Mouse (Mus musculus) cerebellum, adult 18-20 months (tissue): ENCODE measurements around the gene Tbata.

Experiments used
- DNase-seq, 2 experiments: peaks; one replicate each; pipeline ENCODE4 v3.0.0; 2021

The Tbata gene

DNA sequence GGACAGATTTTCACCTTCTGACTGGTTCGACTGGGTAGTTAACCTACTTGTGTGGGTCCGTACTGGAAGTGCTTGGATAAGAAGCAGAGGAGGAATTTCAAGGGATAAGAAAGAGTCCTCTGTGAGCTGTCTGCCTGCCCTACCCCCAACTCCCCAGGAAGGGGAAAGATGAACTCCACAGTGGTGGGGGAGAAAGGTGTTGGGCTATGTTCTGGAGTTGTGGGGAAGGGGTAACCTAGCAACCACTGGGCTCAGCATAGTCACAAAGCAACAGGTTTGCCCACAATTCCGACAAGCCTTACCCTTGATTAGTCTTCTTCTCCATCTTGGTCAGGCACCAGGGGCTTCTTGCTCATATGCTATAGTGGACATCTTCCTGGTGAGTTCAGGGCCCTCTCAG lies at the start of gene Tbata:
Gene Tbata, plus strand, starts transcription at position 301 of the 400 bp plus-strand sequence.
- no peak for DNase-seq

DNA sequence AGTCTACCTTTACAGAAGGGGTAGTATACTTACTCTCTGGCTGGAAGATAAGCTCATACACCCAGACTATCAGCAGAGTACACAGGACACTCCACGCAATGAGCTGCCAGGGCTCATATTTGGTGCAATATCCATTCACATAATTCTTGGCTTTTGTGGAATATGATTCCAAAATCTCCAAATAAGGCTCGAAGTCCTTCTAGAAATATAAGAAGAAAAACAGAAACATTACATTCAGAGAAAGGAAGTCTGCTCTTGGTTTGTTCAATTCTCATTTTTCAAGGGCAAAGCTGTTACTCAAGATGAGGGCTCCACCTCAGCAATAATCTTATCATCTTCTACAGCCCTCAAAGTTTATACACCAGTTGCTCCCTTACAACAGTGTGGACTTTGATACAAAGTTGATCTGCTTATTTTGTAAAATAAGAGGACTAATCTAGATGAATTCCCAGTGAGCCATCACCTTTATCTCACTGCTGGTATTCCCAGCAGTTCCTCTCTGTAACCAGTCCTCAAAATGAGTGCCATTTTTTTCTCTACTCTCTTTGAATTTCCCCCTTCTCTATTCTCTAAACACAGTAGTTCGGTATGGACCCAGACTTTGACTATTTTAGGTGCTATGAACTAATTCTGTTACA lies 48.4 kb upstream of the Tbata start:
- no peak for DNase-seq

DNA sequence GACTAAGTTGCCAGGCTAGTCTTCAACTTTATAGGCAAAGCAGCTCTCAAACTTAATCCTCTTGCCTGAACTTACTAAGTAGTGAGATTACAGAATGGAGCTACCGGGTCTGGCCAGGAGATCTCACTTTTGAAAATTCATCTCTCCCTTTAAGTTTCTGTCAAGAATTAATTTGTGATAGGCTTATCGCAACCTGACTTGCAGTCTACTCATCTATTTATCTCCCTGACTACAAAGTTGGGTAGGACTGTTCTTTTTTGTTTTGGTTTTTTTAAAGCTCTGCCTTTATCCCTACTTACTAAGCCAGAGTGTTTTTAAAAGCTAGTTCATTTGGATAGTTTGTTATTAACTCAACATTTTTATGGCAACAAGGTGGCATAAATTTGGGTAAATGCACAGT lies 47.3 kb upstream of the Tbata start:
- DNase-seq: no peak

DNA sequence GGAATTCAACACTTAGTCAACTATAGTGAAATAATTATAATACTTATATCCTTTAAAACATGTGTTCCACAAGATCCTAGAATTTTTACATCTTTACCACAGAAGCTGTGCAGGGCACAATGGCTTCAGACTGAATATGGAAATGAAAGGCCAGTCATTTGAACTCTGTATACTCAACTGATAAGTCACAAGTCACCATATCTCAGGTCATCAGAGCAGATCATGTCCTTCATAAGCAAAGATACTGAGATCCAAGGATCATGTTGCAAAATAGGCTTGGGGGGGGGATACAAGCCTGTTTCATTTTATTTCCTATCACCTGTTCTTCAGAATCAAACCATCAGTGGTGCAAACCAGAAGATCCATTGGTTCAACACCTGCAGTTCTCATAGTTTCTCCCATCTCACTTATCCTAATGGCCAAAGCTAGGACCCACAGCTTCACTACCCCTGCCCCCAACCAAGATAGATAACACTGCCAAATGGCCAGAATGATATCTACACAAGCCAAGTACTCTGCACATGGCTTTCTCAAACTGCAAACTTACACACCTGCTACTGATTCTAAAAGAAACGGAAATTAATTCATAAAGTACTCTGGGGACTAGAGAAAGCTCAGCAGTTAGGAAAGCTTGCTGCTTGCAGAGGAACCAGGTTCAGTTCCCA lies 42.9 kb upstream of the Tbata start:
- no peak for DNase-seq

DNA sequence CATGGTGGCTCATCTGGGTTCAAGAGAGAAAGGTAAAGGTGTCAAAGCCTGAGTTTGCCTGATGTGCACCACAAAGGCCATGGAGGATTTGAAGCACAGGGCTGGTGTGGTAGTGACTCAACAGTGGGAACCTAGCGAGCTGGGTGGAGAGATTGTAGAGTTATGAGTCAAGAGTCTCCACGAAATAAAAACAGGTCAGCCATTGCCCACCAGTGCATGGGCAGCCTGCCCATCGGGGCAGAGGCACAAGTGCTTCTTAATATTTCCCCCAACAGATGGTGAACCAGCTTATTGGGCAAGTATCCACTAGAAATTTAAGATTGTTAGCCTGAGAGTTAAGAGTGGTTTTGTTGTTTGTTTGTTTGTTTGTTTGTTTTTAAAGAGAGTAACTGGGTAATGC lies 40.8 kb upstream of the Tbata start:
- DNase-seq: peak; percentile 20 to 46

DNA sequence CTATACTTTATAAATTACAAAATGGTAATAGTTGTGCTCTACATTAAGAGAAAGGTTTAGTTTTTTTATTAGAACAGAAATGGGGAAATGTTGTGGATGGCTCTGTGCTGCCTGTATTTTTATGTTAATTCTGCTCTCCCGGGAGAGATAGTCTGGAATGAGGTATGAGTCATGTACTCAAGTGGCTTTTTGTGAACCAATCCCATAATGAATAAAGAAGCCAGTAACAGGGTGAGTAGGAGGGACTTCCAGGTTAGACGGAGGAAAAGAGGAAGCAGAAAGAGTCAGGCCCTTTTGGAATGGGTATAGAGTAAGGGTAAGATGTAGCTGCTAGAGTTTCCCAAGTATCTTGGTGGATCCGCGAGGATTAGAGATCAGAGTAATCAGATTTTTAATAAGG lies 37.7 kb upstream of the Tbata start:
- DNase-seq: no peak

DNA sequence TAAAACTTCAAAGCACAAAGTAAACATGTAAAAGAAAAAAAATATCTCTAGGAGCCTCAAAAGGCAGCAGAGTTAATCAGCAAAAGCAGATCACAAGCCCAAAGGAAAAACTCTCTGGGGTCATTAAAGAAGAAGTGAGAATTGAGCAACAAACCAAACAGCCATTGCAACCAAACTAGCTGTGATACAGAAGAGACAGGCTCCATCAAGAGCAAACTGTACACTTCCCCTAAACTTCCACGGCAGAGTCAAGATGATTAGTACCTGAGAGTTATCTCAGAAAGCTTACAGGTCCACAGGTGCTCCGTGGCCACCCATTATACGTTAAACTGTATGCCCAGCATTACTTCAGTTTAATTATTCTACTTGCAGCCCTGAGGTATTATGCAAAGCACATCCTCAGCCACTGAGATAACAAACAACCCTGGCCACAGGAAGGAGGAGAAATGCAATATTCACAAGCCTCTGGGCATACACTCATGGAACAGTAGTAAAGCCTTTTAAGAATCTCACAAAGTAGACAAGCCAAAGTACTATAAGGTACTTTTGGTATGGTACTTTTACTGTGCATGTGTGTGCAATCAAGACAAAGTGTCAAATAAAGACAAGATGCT lies 36.4 kb upstream of the Tbata start:
- DNase-seq: no peak

DNA sequence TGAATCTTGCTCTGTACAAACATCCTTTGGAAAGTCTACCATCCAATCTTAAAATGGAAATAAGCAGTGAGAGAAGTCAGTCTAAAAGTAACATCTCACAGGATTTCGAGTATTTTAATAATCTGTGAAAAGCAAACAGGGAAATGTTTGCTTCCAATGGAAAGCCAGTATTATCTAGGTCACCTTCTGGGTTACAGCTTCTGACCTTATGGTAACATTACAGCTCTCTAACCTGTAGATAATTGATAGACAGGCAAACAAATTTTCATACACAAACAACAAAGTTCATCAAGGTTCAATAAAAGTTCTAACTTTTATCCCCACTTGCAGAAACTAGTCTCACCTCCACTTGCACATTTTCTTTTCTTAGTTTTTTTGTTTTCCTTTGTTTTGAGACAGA lies 34.2 kb upstream of the Tbata start:
- DNase-seq: no peak

DNA sequence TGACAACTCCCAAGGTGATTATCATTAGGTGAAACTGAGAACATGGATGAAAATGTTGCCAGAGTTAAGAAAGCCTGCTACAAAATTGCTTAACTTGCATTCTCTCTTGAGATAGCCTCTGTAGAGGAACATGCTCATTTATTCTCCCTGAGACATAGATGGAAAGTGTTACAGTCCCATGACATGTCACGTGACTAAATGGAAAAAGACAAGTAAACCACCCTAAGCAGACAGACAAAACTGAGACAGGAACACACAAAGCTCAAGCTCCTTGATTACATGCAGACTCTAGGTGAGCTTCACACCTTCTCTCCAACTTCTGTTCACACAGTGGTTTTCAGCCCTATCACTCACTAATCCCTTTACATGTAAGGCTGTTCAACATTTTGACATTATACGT lies 28.4 kb upstream of the Tbata start:
- no peak for DNase-seq

DNA sequence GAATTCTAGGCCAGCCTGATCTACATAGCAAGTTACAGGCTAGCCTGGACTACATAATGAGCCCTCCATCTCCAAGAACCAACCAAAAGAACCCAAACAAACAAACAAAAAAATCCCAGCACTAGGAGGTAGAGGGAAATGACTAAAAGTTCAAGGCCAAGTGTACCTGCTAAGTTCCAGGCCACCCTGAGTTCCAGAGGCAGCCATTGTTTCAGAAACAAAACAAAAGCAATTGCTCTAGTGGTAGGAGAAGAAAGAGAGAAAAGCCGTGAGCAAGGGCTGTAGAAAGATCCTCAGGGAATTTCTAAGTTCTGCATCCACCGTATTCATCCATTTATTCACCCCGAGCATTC lies 26.0 kb upstream of the Tbata start:
- no peak for DNase-seq

DNA sequence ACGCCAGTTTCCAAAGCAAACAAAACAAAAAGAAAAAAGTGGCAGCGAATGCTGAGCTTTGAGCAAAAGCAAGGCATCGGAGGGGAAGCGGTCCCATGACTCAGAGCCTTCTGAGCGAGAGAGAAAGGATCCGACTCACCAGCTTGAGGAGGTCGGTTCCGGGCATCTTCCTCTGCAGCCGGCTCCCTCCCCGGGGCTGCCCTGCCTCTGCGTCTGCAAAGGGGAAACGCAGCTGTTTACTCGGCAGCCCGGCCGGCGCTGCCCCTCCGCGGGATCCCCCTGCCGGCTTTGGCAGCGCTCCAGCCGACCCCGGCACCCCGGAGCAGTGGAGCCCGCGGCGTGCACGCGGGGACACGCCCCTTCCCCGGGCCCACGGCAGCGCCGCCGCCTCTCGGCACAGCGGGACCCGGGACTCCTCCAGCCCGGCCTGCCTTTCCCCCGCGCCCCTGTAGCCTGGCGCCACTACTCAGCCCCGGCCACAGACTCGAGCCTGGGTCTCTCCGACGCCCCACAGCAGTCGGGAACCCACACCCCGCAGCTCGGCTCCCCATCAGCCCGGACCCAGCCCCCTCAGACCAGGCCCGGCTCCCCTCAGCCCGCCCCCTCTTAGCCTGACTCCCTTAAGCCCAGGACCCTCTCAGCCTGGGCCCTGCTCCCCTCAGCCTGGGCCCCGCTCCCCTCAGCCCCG lies 25.5 kb upstream of the Tbata start:
- DNase-seq: peak; percentile 44 to 60

DNA sequence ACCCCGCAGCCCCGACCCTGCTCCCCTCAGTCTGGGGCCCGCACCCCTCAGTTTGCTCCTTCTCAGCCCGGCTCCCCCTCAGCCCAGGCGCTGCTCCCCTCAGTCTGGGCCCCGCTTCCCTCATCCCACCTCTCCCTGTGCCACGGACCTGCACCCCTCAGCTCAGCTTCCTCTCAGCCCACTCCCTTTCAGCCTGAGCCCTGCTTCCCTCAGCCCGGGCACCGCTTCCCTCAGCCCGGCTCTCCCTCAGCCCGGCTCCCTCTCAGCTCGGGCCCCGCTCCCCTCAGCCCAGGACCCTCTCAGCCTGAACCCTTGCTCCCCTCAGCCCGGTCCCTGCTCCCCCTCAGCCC lies 25.0 kb upstream of the Tbata start:
- peak in 1 of 2 experiments; percentile 25 for DNase-seq

DNA sequence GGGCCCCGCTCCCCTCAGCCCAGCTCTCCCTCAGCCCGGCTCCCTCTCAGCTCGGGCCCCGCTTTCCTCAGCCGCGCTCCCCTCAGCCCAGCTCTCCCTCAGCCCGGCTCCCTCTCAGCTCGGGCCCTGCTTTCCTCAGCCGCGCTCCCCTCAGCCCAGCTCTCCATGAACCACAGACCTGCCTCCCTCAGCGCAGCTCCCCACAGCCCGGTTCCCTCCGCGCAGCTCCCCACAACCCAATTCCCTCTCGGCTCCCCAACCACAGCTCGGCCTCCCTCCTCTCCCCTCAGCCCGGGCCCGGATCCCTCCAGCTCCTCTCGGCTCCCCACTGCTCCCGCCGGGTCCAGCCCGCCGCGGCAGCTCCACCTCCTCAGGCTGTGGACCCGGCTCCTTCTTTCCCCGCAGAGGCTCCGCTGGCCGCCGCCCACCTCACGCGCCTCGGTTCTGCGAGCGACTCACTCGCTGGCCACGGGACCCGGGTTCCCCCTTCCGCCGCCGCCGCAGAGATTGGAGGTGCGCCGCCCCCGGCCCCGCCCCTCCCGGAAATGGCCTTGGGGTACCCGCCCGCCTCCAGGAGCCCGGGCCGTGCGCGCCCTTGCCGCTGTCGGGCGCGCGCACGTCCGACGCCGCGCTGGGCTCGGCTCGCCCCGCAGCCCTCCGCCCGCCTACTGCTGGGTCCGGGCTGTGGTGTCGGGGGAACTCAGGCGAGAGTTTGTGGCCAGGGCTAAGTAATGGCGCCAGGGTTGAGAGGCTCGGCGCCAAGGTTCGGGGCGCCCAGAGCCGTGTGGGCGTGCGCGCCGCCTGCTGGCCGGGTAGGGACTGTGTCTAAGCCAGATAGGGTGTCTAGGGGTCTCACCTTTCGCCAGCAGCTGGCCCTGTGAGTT lies 24.4 kb upstream of the Tbata start, which contains the start of gene Sgpl1:
Gene Sgpl1, minus strand, starts transcription at position 547 of the 884 bp plus-strand sequence.
- DNase-seq: peak; percentile 84 to 88

DNA sequence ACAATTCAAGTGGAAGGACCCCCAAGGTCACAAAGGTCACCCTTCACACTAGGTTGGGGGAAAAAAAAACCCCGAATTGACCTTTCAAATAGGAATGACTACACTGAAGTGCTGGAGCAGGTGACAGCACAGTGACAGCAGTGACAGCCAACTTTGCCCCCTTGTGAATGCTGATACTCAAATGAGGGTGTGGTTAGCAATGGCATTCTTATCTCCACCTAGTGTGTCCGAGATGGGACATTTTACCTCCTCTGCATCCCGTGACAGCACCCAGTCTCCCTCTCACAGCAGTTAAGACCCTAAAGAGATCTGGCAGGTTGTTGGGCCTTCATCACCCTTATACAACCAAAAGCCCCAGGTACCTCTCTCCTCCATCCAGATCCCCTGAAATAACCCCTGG lies 22.3 kb upstream of the Tbata start:
- no peak for DNase-seq

DNA sequence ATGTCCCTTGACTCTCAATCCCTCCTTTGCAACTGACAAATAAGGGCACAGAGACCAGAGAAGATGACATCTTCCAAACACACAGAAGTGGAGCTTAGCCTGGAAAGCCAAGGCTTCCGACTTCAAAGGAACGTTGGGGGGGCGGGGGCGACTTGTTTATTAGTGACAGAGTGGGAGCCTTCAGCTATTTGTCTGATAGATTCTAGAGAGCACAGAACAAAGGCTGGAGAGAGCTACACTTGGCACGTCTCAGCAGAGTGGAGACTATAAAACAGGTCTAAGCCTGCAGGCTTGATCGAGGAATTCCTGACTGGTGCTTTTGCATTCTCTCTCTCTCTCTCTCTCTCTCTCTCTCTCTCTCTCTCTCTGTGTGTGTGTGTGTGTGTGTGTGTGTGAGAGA lies 21.1 kb upstream of the Tbata start:
- DNase-seq: no peak

DNA sequence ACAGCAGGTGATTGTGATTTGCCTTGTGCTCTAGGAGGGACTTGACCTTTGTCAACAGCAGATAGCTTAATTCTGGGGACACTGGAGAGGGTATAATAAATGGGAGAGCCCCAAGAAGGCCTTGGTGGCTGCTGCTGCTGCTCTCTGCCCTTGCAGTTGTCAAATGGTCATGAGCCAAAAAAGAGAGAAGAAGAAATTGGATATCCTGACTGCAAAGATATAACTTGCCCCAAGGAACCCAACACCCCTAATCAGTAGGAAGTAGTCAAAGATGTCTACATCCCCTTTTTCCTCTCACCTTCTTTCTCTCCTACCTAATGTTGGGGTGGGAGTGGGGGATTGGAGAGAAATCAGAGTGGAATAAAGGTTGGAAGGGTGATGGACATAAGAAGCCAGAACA lies 19.6 kb upstream of the Tbata start:
- DNase-seq: no peak

DNA sequence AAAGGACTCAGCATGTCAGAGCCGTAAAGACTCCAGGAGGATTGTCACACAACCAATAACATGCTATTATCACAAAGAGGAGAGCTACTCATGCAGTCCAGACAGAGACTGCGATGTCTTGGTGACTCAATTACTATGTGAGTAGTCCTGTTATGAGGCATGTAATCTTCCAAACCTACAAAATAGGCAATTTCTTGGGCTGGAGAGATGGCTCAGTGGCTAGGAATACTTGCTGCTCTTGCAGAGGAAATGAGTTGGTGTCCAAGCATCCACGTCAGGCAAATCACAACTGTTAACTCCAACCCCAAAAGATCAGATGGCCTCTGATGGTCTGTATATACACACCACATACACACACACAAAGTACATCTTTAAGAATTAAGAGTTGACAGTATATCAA lies 16.1 kb upstream of the Tbata start:
- DNase-seq: no peak

DNA sequence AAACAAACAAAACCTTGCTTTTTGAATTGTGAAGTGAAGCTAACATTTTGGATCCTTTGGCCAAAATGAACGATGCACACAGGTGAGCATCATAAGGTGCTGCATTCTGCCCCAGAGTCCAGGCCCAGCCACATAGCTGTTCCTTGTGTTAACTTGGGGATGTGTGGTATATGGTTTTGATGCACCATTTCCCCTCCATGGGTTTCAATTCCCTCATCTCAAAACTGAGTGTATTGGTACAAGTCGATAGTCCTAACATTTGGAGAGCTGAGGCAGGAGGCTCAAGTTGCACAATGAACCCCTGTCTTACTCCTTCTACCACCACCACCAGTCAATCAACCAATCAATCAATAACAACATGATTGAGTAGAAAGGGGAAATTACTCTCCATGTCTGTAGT lies 15.3 kb upstream of the Tbata start:
- DNase-seq: no peak

DNA sequence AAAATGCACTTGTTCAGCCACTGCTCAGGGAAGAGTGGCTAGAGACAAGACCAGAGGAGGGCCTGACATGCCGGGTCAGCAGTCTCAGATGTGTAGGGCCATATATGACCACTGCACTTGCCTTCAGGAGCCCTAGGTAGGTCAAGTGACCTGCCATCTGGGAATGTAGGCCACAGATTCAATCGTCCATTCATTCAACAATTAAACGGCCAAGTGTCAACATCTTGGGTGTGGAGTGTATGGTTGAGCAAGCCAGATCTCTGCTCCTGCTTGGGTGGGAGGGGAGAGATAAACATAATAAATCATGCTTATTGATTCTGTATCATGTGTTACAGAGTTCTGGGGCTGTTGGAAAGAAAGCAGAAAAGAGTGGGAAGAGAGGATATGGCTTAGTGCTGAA lies 13.2 kb upstream of the Tbata start:
- no peak for DNase-seq

DNA sequence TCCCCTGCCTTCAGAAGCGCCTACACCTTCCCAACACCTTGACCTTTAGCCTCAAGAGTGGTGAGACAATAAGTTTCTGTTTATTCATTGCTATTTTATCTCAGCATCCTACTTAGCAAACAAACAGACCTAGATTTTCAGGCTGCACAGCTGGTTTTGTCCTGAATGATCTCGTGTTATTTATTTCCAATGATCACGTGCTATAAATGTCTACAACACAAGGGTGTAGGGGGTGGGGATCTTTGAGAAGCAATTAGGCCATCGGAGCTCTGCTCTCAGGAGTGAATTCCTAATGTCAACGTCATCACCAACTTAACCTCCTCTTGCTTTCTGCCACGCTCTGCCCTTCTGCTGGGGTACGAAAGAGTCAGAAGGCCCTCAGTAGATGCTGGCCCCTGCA lies 11.7 kb upstream of the Tbata start:
- no peak for DNase-seq

DNA sequence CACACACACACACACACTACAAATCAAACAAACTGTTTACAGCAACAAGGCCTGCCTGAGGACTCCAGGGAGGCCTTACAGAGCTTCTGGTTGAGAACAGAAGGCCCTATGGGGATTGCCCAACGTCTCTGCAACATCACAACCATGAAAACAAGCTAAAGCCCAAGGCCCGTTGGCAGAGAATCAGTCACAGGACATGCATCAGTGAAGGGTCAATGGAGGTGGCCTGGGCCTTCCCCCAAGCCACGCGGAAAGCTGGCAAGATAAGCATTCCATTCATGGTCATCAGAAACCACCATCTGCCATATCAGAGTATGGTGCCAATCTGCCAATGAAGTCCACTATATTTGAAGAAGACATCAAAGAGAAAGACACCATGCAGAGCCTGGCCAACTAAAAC lies 11.1 kb upstream of the Tbata start:
- DNase-seq: peak; percentile 32 to 40

DNA sequence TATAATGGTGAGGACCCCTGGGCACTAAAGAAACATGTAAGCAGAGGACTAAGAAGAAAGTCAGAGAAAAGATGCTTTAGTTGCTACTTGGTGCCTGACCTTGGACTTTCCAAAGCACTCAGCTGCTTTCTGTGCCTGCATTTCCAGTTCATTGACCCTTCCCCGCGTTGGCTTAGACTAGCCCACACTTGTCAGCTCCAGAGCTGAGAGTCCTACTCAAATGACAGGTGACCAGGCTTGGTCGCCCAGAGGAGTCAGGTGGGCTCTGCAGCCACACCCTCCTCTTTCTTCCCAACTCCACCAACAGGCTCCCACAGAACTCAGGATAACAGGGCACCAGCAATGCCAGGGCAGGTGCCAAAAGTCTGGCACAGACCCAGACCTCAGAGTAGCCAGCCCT lies 9.4 kb upstream of the Tbata start:
- no peak for DNase-seq
